Mouse (Mus musculus) lung, embryonic 14.5 days (tissue): ENCODE data around the gene Ppp1r15b. TPM values are rescaled to one million over a fixed set of nuclear protein-coding genes. Genes with fewer than 3 reads are reported as not detected.
A peak's percentile ranks its signal among the peaks of the same experiment; 100 is the strongest.

Source experiments
- ATAC-seq: fragments of 200-750 bp; cut with Nextera tagmentation; 2 replicates; pipeline ENCODE4 v1.8.0; 2017; ENCODE audit warnings: mild to moderate bottlenecking, moderate TSS enrichment, moderate library complexity; ENCODE audit not compliant: insufficient read depth
- DNase-seq: peaks from one replicate; pipeline ENCODE4 v3.0.0-alpha.2; 2015
- H3K27ac ChIP-seq: fragments of 300-500 bp; sonication (generic); 2 replicates; pipeline ENCODE4 v1.5.1; 2014; ENCODE audit warnings: low read depth, mild to moderate bottlenecking, moderate library complexity
- H3K27me3 ChIP-seq: fragments of 300-500 bp; sonication (generic); 2 replicates; pipeline ENCODE4 v1.6.1; 2014; ENCODE audit warnings: low read length, control low read depth; ENCODE audit not compliant: insufficient read depth
- H3K36me3 ChIP-seq: fragments of 300-500 bp; sonication (generic); 2 replicates; pipeline ENCODE4 v1.6.1; 2014; ENCODE audit warnings: control low read depth; ENCODE audit not compliant: insufficient read depth
- H3K4me1 ChIP-seq: fragments of 300-500 bp; sonication (generic); 2 replicates; pipeline ENCODE4 v1.6.1; 2014; ENCODE audit warnings: antibody characterized with exemption, control low read depth; ENCODE audit not compliant: insufficient read depth
- H3K4me2 ChIP-seq: fragments of 300-500 bp; sonication (generic); 2 replicates; pipeline ENCODE4 v1.6.1; 2014; ENCODE audit warnings: mild to moderate bottlenecking
- H3K4me3 ChIP-seq: fragments of 300-500 bp; sonication (generic); 2 replicates; pipeline ENCODE4 v1.5.1; 2014; ENCODE audit warnings: low read depth, low read length
- H3K9ac ChIP-seq: fragments of 300-500 bp; sonication (generic); 2 replicates; pipeline ENCODE4 v1.6.1; 2014
- H3K9me3 ChIP-seq: fragments of 300-500 bp; sonication (generic); 2 replicates; pipeline ENCODE4 v1.6.1; 2016; ENCODE audit warnings: low read depth, low read length, control low read depth
- CTCF ChIP-seq: IDR thresholded peaks from 2 replicates; pipeline ENCODE4 v1.5.1; 2016; ENCODE audit warnings: antibody characterized with exemption, low read depth
- WGBS: fragments of 180-500 bp; shearing (Covaris S2); extraction: QIAGEN DNeasy Blood & Tissue Kit; methylation state at CpG from one replicate; pipeline ENCODE4 v1.1.7; 2014; 5-methylcytosine and 5-hydroxymethylcytosine counted together
- polyA plus RNA-seq: library from polyadenylated mRNA; unstranded; fragments of >200 nt; fragmentation: Nextera tagmentation; extraction: Ambion mirVana; gene quantifications from 2 replicates; pipeline ENCODE4 v1.2.1, GENCODE M21; 2014

Ppp1r15b gene
- polyA plus RNA-seq, 1 experiment from 2014 or later: 54.3 TPM

DNA sequence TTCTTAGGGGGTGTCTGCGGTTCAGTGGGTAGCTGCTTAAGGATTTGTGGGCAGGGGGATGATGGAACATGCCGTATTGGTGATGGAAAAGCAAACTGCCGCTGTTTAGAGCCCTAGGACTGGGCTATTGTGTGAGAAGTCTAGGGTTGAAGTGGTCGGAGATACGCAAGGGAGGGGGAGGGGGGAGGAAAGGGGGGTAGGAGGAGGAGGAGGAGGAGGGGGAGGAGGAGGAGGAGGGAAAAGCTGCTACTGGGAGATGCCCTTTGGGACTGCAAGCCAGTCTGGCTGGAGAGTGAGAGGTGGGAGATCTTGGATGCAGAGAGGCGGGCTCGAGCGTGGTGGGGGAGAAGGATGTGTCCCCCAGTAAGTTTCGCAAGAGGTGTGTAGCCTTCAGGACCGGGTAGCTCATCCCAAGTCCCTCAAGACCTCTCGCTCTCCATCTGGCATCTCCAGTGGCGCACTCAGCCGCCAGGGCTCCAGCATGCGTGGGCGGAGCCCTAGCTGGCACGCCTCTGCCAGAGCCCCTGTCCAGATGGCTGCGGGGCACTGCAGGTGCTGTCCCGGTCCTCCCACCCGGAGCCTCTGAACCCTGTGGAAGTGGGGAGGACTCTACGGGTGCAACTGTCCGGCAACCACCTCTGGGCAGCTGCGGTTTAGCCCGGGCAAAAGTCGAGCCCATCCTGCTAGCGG, 51.2 kb downstream of the Ppp1r15b start:
- peak; percentile 63 for DNase-seq
- peak overlapping the region; percentile 27 for H3K9ac ChIP-seq
- peak; percentile 59 for ATAC-seq
- peak overlapping the region; percentile 42 for H3K4me3 ChIP-seq
- under 1% methylated on average over 25 of the region's 25 CpGs for WGBS
- H3K4me1 ChIP-seq: no peaks in the 10 kb centered on the region; the same call in 1 of the 2 replicates
- H3K4me2 ChIP-seq: peak overlapping the region; percentile 79
- H3K27me3 ChIP-seq: peaks cover 23% of the 10 kb centered on the region
- peak; percentile 30; the same call in 1 of the 2 replicates for TF ChIP-seq CTCF
- no peaks in the 10 kb centered on the region for H3K36me3 ChIP-seq
- H3K27ac ChIP-seq: no peak overlapping the region
- H3K9me3 ChIP-seq: no peaks in the 10 kb centered on the region

DNA sequence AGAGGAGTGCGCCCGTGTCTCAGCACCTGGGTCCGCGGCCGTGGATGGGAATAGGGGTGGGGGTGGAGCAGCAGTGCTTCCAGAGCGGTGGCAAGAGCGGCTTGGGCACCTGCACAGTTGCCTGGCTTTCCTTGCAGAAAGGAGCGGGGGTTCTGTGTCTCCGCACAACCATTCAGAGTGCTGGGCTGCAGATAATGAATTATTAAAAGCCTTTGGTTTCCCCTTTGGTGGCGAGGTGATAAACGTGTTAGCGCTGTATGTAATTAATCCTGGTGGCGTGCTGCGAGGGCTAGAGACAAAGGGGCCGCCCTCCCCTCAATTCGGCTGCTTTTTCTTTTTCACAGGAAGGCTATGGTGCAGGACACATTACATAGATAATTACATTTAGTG, 51.8 kb downstream of the Ppp1r15b start:
- whole genome bisulfite sequencing: 4% methylated on average over 16 of the region's 16 CpGs
- H3K27ac ChIP-seq: no peak overlapping the region
- no peak for TF ChIP-seq CTCF
- H3K9me3 ChIP-seq: no peaks in the 10 kb centered on the region
- no peaks in the 10 kb centered on the region; the same call in 1 of the 2 replicates for H3K4me1 ChIP-seq
- H3K27me3 ChIP-seq: peaks cover 23% of the 10 kb centered on the region
- H3K4me2 ChIP-seq: peak overlapping the region; percentile 79
- no peak for ATAC-seq
- H3K9ac ChIP-seq: peak overlapping the region; percentile 27
- peak overlapping the region; percentile 42 for H3K4me3 ChIP-seq
- H3K36me3 ChIP-seq: no peaks in the 10 kb centered on the region
- no peak for DNase-seq

DNA sequence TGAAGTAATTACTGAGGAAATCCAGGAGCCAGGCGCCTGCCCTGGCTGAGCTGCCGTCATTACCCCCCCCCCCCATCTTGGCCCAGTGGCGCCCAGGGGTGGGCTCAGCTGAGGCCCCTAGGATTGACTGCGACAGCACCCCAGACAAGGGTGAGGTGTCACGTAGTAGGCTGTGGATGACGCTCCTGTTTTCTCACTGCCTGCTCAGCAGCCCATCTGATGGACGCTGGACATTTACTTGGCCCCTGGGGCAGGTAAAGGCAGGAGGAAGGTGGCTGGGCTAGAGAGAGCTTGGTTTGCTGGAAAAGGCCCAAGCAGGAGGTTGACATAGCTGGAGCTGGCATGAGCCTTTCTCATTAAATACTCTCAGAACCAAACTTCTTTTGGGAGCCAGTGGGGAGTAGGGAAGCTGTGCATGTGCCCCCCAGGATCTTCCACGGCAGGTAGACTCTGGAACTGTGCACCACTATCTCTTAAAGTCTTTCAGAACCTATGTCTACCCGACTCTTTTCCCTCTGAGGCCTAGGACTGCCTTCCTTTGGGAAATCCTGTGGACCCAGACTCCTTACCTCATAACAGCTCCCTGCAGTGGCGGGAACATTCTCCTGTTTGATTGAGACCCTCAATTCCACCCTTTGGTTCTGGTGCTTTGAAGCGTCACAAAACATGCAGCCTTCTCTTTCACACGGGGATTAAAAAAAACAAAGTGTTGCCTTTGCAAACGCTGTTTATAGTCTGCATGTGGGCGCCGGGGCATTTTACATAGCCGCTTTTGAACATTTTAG, 52.4 kb downstream of the Ppp1r15b start:
- DNase-seq (no peak), ATAC-seq (no peak)
- no peak for TF ChIP-seq CTCF
- Histone ChIP-seq H3K36me3 (no peaks in the 10 kb centered on the region), H3K4me3 (peak overlapping the region; percentile 42; the same call in 1 of the 2 replicates), H3K4me2 (peak overlapping the region; percentile 79), H3K9ac (no peak overlapping the region), H3K4me1 (no peaks in the 10 kb centered on the region; the same call in 1 of the 2 replicates), H3K27ac (no peak overlapping the region), H3K27me3 (peaks cover 23% of the 10 kb centered on the region), H3K9me3 (no peaks in the 10 kb centered on the region)
- 42% methylated on average over 16 of the region's 16 CpGs for WGBS

DNA sequence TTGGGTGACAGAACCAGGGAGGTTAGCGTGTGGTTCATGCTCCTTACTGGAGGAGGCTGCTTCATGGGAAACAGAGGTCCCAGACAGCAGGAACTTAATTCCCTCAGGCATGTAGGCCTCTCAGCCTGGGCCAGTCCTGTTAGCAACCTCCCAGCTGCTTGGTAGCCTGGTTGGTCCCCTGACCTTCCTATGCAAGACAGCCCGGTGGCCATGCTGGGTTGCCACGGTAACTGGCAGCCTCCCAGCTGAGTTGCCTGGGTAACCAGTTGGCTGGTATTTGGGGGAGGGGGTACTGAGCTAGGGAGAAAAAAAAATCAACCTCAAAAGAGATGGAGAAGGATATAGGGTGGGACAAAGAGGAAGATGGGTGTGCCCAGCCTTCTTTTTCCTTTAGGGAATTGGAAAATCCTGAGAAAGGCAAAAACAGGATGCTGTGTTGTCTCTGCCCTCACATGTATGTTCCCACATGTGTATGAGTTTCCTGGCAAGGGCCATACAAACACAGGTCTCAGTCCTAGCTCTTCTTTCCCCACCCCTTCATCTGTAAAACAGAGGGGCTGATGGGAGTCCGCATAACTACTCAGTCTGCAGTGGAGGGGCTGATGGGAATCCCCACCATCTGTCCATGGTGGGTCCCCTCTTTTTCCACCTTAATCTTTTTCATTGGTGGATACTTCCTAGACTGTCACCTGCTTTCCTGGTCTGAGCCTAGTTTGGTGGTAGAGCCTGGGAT, 57.2 kb downstream of the Ppp1r15b start:
- no peaks in the 10 kb centered on the region; the same call in 1 of the 2 replicates for H3K4me1 ChIP-seq
- no peak for TF ChIP-seq CTCF
- WGBS: 22% methylated on average over 4 of the region's 4 CpGs
- no peaks in the 10 kb centered on the region for H3K36me3 ChIP-seq
- H3K27me3 ChIP-seq: peaks cover 4% of the 10 kb centered on the region
- no peaks in the 10 kb centered on the region for H3K9me3 ChIP-seq
- DNase-seq (peak; percentile 52), ATAC-seq (peak; percentile 66; the same call in 1 of the 2 replicates)
- H3K4me3 ChIP-seq: no peak overlapping the region
- no peak overlapping the region for H3K27ac ChIP-seq
- no peak overlapping the region for H3K9ac ChIP-seq
- no peak overlapping the region for H3K4me2 ChIP-seq

GRCm38 (mm10) chr1:133188719-133189118, 57.8 kb downstream of the Ppp1r15b start:
- ATAC-seq (no peak), DNase-seq (no peak)
- H3K9me3 ChIP-seq: no peaks in the 10 kb centered on the region
- H3K4me2 ChIP-seq: no peak overlapping the region
- H3K27me3 ChIP-seq: no peaks in the 10 kb centered on the region
- no peaks in the 10 kb centered on the region for H3K36me3 ChIP-seq
- WGBS: 75% methylated on average over 8 of the region's 8 CpGs
- no peak for TF ChIP-seq CTCF
- no peak overlapping the region for H3K27ac ChIP-seq
- H3K4me1 ChIP-seq: no peaks in the 10 kb centered on the region; the same call in 1 of the 2 replicates
- H3K9ac ChIP-seq: no peak overlapping the region
- no peak overlapping the region for H3K4me3 ChIP-seq

Other genes with a start within 250 kb of the Ppp1r15b start
- 43.4 and 49.5 TPM in 2 replicates for gene Mdm4, start 100.6 kb upstream of the Ppp1r15b start, polyA plus RNA-seq
- gene Pik3c2b, start 85.5 kb upstream of the Ppp1r15b start, polyA plus RNA-seq: 7.1 TPM in 2 replicates
- gene Plekha6, start 33.1 kb downstream of the Ppp1r15b start, polyA plus RNA-seq: 6.7 and 10.2 TPM in 2 replicates
- 0.55 and 1.1 TPM in 2 replicates for gene Golt1a, start 178.7 kb downstream of the Ppp1r15b start, polyA plus RNA-seq
- 6.6 and 7.1 TPM in 2 replicates for gene Kiss1, start 190.7 kb downstream of the Ppp1r15b start, polyA plus RNA-seq
- gene Ren1, start 219.4 kb downstream of the Ppp1r15b start, polyA plus RNA-seq: 0.80 and 0.86 TPM in 2 replicates
- gene Etnk2, start 232.4 kb downstream of the Ppp1r15b start, polyA plus RNA-seq: 2.8 and 3.7 TPM in 2 replicates